ENCODE assay signal across 22 mouse cellular contexts in genomic region chr15:63697831-63698230, GRCm38 (mm10).
A peak's percentile ranks its signal among the peaks of the same experiment; 100 is the strongest.
DNase-seq lines count a peak whose midpoint lies in the region; ATAC-seq and TF ChIP-seq lines count a peak whose summit lies in the region.
"Had no signal": no experiment of that assay in that cellular context is flagged by ENCODE, and none has a peak within 500 bp of the region (broad histone marks: within the 10 kb centered on the region; RNA-seq: fewer than 3 reads in every experiment).

No protein-coding gene starts in this region.

- no peak overlapping the region for H3K27ac ChIP-seq in intestine, postnatal 0 days (ENCODE audit: low read depth, low read length)
- no peak overlapping the region for H3K27ac ChIP-seq in intestine, embryonic 16.5 days (ENCODE audit: low read length)
- H3K27ac ChIP-seq in thymus, adult 2 months (ENCODE audit: control insufficient read depth, insufficient read depth, low read length), result no peak overlapping the region
- H3K27ac ChIP-seq in bone marrow, adult 2 months (ENCODE audit: control insufficient read depth, insufficient read depth, low read depth, low read length, poor library complexity), result no peak overlapping the region
- H3K27ac ChIP-seq in stomach, postnatal 0 days (replicated peaks), result no peak overlapping the region
- H3K27ac ChIP-seq: embryonic facial prominence, embryonic 15.5 days; kidney, postnatal 0 days; limb, embryonic 13.5 days; liver, embryonic 15.5 days; midbrain, embryonic 12.5 days had no signal

- H3K4me3 ChIP-seq in intestine, postnatal 0 days (ENCODE audit: low read depth, low read length), result no peak overlapping the region
- no peak overlapping the region for H3K4me3 ChIP-seq in intestine, embryonic 16.5 days (ENCODE audit: low read length)
- H3K4me3 ChIP-seq in thymus, adult 2 months (ENCODE audit: control insufficient read depth, insufficient read depth, low read length), result no peak overlapping the region
- H3K4me3 ChIP-seq in bone marrow, adult 2 months (replicated peaks; ENCODE audit: control insufficient read depth, low read depth, low read length), result no peak overlapping the region
- H3K4me3 ChIP-seq in stomach, postnatal 0 days (ENCODE audit: low read depth, low read length), result no peak overlapping the region
- H3K4me3 ChIP-seq: embryonic facial prominence, embryonic 15.5 days; limb, embryonic 13.5 days; liver, embryonic 15.5 days; midbrain, embryonic 12.5 days had no signal

- peak; percentile 17; the same call in 1 of the 2 replicates for TF ChIP-seq CTCF in intestine, postnatal 0 days (IDR thresholded peaks at IDR 0.05; ENCODE audit: low read depth)
- no peak for TF ChIP-seq CTCF in thymus, adult 2 months (IDR thresholded peaks at IDR 0.05; ENCODE audit: borderline replicate concordance, control insufficient read depth, extremely low read depth, insufficient read depth, low read length, poor library complexity)
- peak; percentile 31; the same call in 1 of the 2 replicates for TF ChIP-seq CTCF in bone marrow, adult 2 months (IDR thresholded peaks at IDR 0.05; ENCODE audit: control insufficient read depth, insufficient read depth, low read length)
- TF ChIP-seq CTCF in stomach, postnatal 0 days (IDR thresholded peaks at IDR 0.05; ENCODE audit: low read depth), result peak; percentile 16; the same call in 1 of the 2 replicates

- no peak for TF ChIP-seq POLR2A in thymus, adult 2 months (IDR thresholded peaks at IDR 0.05; ENCODE audit: control insufficient read depth, extremely low read depth, insufficient read depth, low read length, poor library complexity)
- TF ChIP-seq POLR2A in bone marrow, adult 2 months (IDR thresholded peaks at IDR 0.05; ENCODE audit: borderline replicate concordance, control insufficient read depth, low read depth, low read length), result no peak

- no peaks in the 10 kb centered on the region for H3K27me3 ChIP-seq in intestine, postnatal 0 days (replicated peaks; ENCODE audit: control insufficient read depth, insufficient read depth, low read length)
- no peaks in the 10 kb centered on the region for H3K27me3 ChIP-seq in intestine, embryonic 16.5 days (replicated peaks; ENCODE audit: control insufficient read depth, insufficient read depth, low read length)
- H3K27me3 ChIP-seq in thymus, adult 2 months (ENCODE audit: control insufficient read depth, insufficient read depth, low read length), result no peaks in the 10 kb centered on the region
- no peaks in the 10 kb centered on the region for H3K27me3 ChIP-seq in stomach, postnatal 0 days (ENCODE audit: control insufficient read depth, insufficient read depth, low read length)
- H3K27me3 ChIP-seq: embryonic facial prominence, embryonic 15.5 days; limb, embryonic 13.5 days; liver, embryonic 15.5 days had no signal

- ATAC-seq in intestine, postnatal 0 days, result no peak
- ATAC-seq in intestine, embryonic 16.5 days, result no peak
- no peak for ATAC-seq in stomach, postnatal 0 days (ENCODE audit: low FRiP score, low TSS enrichment)
- ATAC-seq: forebrain, embryonic 16.5 days; hindbrain, embryonic 16.5 days had no signal

- TF ChIP-seq EP300 in stomach, postnatal 0 days (optimal IDR thresholded peaks at IDR 0.05), result no peak

- peak; percentile 22 for DNase-seq in thymus, postnatal 4 days
- DNase-seq in thymus, adult 2 months, result no peak
- no peak for DNase-seq in stomach, postnatal 0 days (ENCODE audit: low spot score)
- DNase-seq in layer of hippocampus, postnatal 10 days (ENCODE audit: low spot score in 2 of 2), result no peak
- no peak for DNase-seq in cerebellum, adult 9-10 months
- DNase-seq: adrenal gland, adult 8-10 months; B cell, adult 2 months; cerebellum, adult 2 months; cerebellum, postnatal 36 days; kidney, adult 2 months; lung, postnatal 10 days had no signal

- H3K36me3 ChIP-seq in intestine, postnatal 0 days (ENCODE audit: control insufficient read depth, insufficient read depth), result no peaks in the 10 kb centered on the region
- H3K36me3 ChIP-seq in intestine, embryonic 16.5 days (ENCODE audit: control insufficient read depth, insufficient read depth, low read length), result no peaks in the 10 kb centered on the region
- no peaks in the 10 kb centered on the region for H3K36me3 ChIP-seq in thymus, adult 2 months (ENCODE audit: control insufficient read depth, insufficient read depth, low read length)
- no peaks in the 10 kb centered on the region for H3K36me3 ChIP-seq in stomach, postnatal 0 days (ENCODE audit: control insufficient read depth, insufficient read depth, low read length)
- H3K36me3 ChIP-seq: embryonic facial prominence, embryonic 15.5 days; limb, embryonic 13.5 days; liver, embryonic 15.5 days; midbrain, embryonic 12.5 days had no signal

- H3K4me2 ChIP-seq in intestine, postnatal 0 days (replicated peaks; ENCODE audit: low read depth), result no peak overlapping the region
- no peak overlapping the region for H3K4me2 ChIP-seq in intestine, embryonic 16.5 days (ENCODE audit: low read depth, low read length)
- H3K4me2 ChIP-seq in stomach, postnatal 0 days (replicated peaks; ENCODE audit: low read depth), result no peak overlapping the region
- H3K4me2 ChIP-seq: embryonic facial prominence, embryonic 15.5 days; heart, embryonic 11.5 days; limb, embryonic 13.5 days; liver, embryonic 15.5 days; midbrain, embryonic 12.5 days had no signal

- 96% methylated on average over 10 of the region's 10 CpGs for WGBS in intestine, postnatal 0 days
- 95% methylated on average over 10 of the region's 10 CpGs for WGBS in intestine, embryonic 16.5 days
- WGBS in thymus, adult 2 months, result 97% methylated on average over 10 of the region's 10 CpGs
- 91% methylated on average over 10 of the region's 10 CpGs for WGBS in bone marrow, adult 2 months
- 94% methylated on average over 10 of the region's 10 CpGs for WGBS in stomach, postnatal 0 days

- no peaks in the 10 kb centered on the region for H3K4me1 ChIP-seq in intestine, postnatal 0 days (replicated peaks; ENCODE audit: control insufficient read depth, insufficient read depth, low read length)
- no peaks in the 10 kb centered on the region for H3K4me1 ChIP-seq in intestine, embryonic 16.5 days (ENCODE audit: control insufficient read depth, insufficient read depth, low read length)
- H3K4me1 ChIP-seq in thymus, adult 2 months (replicated peaks; ENCODE audit: control insufficient read depth, insufficient read depth, low read length), result no peaks in the 10 kb centered on the region
- H3K4me1 ChIP-seq in bone marrow, adult 2 months (ENCODE audit: control insufficient read depth, insufficient read depth, low read length), result no peaks in the 10 kb centered on the region
- no peaks in the 10 kb centered on the region for H3K4me1 ChIP-seq in stomach, postnatal 0 days (replicated peaks; ENCODE audit: control insufficient read depth, insufficient read depth)
- H3K4me1 ChIP-seq: embryonic facial prominence, embryonic 15.5 days; limb, embryonic 13.5 days had no signal

- H3K9ac ChIP-seq in intestine, postnatal 0 days (ENCODE audit: low read depth, low read length), result no peak overlapping the region
- no peak overlapping the region for H3K9ac ChIP-seq in intestine, embryonic 16.5 days (ENCODE audit: low read depth, low read length)
- no peak overlapping the region for H3K9ac ChIP-seq in stomach, postnatal 0 days (ENCODE audit: low read length)
- H3K9ac ChIP-seq: embryonic facial prominence, embryonic 15.5 days; limb, embryonic 13.5 days; liver, embryonic 15.5 days; midbrain, embryonic 12.5 days had no signal

- H3K9me3 ChIP-seq in intestine, postnatal 0 days (ENCODE audit: control insufficient read depth), result no peaks in the 10 kb centered on the region
- H3K9me3 ChIP-seq in intestine, embryonic 16.5 days (ENCODE audit: control insufficient read depth, low read length), result no peaks in the 10 kb centered on the region
- H3K9me3 ChIP-seq in stomach, postnatal 0 days (ENCODE audit: control insufficient read depth, low read length), result no peaks in the 10 kb centered on the region
- H3K9me3 ChIP-seq: embryonic facial prominence, embryonic 15.5 days; limb, embryonic 13.5 days; liver, embryonic 15.5 days; midbrain, embryonic 12.5 days had no signal
